Mouse (Mus musculus) thymus, adult 2 months (tissue): ENCODE results near the gene Zyg11a. TPM values are rescaled to one million over a fixed set of nuclear protein-coding genes. Genes with fewer than 3 reads are reported as not detected.

Experiments used
- DNase-seq: peaks from one replicate; pipeline ENCODE4 v3.0.0; 2021
- H3K27ac ChIP-seq: fragments of 200-500 bp; 2 replicates; pipeline ENCODE4 v1.5.1; 2012; ENCODE audit warnings: low read length, control low read depth; ENCODE audit not compliant: control insufficient read depth, insufficient read depth
- H3K27me3 ChIP-seq: fragments of 200-500 bp; 2 replicates; pipeline ENCODE4 v1.6.1; 2012; ENCODE audit warnings: mild to moderate bottlenecking, low read length, moderate library complexity, mixed read lengths; ENCODE audit not compliant: control insufficient read depth, insufficient read depth
- H3K36me3 ChIP-seq: fragments of 200-500 bp; 2 replicates; pipeline ENCODE4 v1.6.1; 2012; ENCODE audit warnings: mild to moderate bottlenecking, low read length, moderate library complexity; ENCODE audit not compliant: control insufficient read depth, insufficient read depth
- H3K4me1 ChIP-seq: fragments of 200-500 bp; replicated peaks from 2 replicates; pipeline ENCODE4 v1.6.1; 2012; ENCODE audit warnings: low read length; ENCODE audit not compliant: control insufficient read depth, insufficient read depth
- H3K4me3 ChIP-seq: fragments of 200-500 bp; 2 replicates; pipeline ENCODE4 v1.5.1; 2012; ENCODE audit warnings: mild to moderate bottlenecking, low read length, control low read depth, moderate library complexity; ENCODE audit not compliant: control insufficient read depth, insufficient read depth
- CTCF ChIP-seq: fragments of 200-500 bp; IDR thresholded peaks from 2 replicates; pipeline ENCODE4 v1.5.1; 2012; ENCODE audit warnings: mild to moderate bottlenecking, control low read depth, low read length, moderate library complexity, borderline replicate concordance; ENCODE audit not compliant: control insufficient read depth, poor library complexity, insufficient read depth; ENCODE audit errors: extremely low read depth
- POLR2A ChIP-seq: fragments of 200-500 bp; IDR thresholded peaks from 2 replicates; pipeline ENCODE4 v1.6.1; 2012; ENCODE audit warnings: mild to moderate bottlenecking, low read length, control low read depth, moderate library complexity; ENCODE audit not compliant: control insufficient read depth, poor library complexity, insufficient read depth; ENCODE audit errors: extremely low read depth
- WGBS: fragments of 180-500 bp; shearing (Covaris S2); methylation state at CpG from one replicate; pipeline ENCODE4 v1.1.7; 2018; 5-methylcytosine and 5-hydroxymethylcytosine counted together
- polyA plus RNA-seq: library from polyadenylated mRNA; depleted of rRNA; stranded (reverse); fragments of >200 nt; gene quantifications from 2 replicates; pipeline ENCODE4 v1.2.3, GENCODE M21; 2012; rRNA removed

Gene Zyg11a
- polyA plus RNA-seq: 0.22 and 0.24 TPM in 2 replicates

DNA sequence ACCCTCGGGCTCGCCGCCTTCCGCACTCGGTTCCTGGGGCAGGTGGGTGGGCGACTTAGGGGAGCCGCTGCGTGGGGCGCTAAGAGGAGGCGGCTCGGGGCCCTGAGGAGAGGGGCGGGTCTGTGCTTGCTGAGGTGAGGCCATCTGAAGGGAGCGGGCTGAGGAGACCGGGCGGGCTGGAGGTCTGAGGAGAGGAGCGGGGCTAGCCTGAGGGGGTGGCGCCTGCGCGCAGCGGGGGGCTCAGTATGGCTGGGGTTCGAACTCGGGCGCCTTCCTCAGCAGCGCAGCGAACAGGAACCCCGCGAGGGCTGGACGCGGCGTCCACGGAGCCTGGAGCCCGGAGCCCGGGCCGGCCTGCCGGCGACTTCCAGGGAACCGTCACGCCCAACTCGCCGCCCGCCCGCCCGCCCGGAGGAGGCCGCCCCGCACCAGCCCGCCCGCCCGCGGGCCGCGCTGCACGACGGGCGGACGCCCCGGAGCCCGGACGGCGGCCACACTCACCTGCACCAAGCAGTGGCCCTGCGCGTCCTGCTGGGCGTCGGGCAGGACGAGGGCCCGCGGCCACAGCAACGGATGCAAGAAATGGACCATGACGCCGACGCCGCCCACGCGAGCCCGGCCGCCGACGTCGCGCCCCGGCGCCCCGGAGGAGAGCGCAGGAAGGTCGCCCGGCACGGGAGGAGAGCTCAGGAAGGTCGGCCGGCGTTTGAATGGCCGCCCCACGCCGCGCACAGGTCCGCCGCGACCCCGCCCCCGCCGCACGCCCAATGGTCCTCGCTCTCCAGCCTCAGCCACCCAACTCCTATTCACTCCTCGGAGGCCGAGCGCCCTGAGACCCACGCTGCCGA, at the start of gene Zyg11a:
Zyg11a (minus strand) TSS at position 717 of the 848 bp plus-strand sequence.
- no peaks in the 10 kb centered on the region for H3K36me3 ChIP-seq
- WGBS: 7% methylated on average over 107 of the region's 107 CpGs
- no peak for DNase-seq
- TF ChIP-seq POLR2A (no peak), CTCF (no peak)
- peaks cover 4% of the 10 kb centered on the region; the same call in 1 of the 2 replicates for H3K27me3 ChIP-seq
- no peaks in the 10 kb centered on the region; the same call in 1 of the 2 replicates for H3K4me1 ChIP-seq
- H3K27ac ChIP-seq: no peak within 1 kb of the TSS
- peak within 1 kb of the TSS; percentile 27 for H3K4me3 ChIP-seq

DNA sequence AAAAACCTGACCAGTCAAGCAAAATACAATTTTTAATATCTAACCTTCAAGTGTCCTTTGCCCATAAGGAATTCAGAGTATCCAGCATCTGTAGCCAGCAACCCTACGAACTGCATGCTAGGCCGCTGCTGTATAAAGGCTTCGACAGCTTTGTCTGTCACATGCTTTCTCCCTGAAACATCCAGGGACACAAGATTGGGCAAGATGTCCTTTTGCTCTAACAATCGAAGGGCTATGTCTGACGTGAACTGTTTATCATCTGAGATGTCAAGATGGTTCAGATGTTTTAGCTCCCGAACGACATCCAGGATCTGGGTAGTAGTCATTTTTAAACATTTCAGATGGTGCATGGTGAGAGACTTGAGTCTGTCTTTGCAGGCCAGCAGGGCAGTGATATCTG, 47.9 kb upstream of the Zyg11a start:
- no peak for DNase-seq
- Histone ChIP-seq H3K4me3 (no peak overlapping the region), H3K27me3 (no peaks in the 10 kb centered on the region), H3K36me3 (peaks cover 21% of the 10 kb centered on the region), H3K4me1 (no peaks in the 10 kb centered on the region), H3K27ac (no peak overlapping the region)
- TF ChIP-seq POLR2A (no peak), CTCF (no peak)
- WGBS: 98% methylated on average over 7 of the region's 7 CpGs

DNA sequence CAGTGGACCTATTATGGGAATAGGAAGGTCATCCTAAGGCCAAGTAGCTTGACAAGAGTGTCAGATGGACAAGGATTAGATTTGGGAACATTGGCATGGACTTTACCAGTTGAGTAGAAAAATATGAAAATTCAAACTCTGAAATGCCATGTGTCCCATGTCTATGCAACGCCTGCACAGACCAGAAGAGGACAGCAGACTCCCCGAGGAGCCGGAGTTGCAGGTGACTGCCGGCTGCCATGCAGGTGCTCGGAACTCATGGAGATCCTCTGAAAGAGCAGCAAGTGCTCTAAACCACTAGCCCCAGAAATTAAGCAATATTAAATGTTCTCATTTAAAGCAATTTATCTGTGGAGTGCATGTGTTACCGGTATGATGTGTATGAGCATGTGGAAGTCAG, 35.5 kb upstream of the Zyg11a start:
- Histone ChIP-seq H3K27me3 (no peaks in the 10 kb centered on the region), H3K4me3 (no peak overlapping the region), H3K27ac (no peak overlapping the region), H3K36me3 (peaks cover 53% of the 10 kb centered on the region), H3K4me1 (no peaks in the 10 kb centered on the region)
- TF ChIP-seq CTCF (peak; percentile 43; the same call in 1 of the 2 replicates), POLR2A (no peak)
- WGBS: 94% methylated on average over 6 of the region's 6 CpGs
- peak; percentile 8 for DNase-seq

DNA sequence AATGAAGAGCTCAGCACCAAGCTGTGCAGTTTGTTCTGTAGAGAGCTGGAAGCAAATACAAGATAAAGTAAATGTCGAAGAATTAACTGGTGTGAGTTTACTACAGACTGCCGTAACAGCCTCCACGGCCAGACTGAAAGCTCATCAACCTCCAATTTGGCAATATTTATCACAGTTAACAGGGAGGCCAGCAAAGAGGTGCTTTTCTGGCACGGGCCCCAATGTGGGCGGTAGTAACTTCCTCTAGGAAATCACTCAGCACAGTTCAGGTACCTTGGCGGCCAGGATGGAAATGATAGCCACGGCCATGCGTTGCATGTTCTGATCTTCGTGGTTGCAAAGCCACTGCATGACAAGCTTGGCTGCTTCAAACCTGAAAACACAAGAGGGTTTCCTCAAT, 32.7 kb upstream of the Zyg11a start:
- DNase-seq: no peak
- TF ChIP-seq CTCF (no peak), POLR2A (no peak)
- H3K36me3 ChIP-seq: peaks cover 43% of the 10 kb centered on the region
- H3K27me3 ChIP-seq: no peaks in the 10 kb centered on the region
- H3K27ac ChIP-seq: no peak overlapping the region
- H3K4me1 ChIP-seq: no peaks in the 10 kb centered on the region
- 73% methylated on average over 9 of the region's 9 CpGs for WGBS
- H3K4me3 ChIP-seq: no peak overlapping the region

DNA sequence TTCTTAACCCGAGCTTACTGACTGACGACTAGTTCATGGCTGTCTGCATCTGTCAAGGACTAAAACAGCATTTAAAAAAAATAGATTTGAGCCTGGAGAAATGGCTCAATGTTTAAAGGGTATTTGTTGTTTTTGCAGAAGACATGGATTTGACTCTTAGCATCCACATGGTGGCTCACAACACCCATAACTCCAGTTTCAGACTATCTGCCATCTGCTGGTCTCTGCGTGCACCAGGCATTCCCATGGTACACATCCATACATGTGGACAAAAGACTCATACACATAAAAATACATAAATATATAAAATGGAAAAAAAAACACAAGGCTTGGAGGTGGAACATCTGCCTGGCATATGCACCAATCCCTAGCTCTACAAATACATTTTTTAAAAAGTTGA, 31.5 kb upstream of the Zyg11a start:
- H3K27ac ChIP-seq: no peak overlapping the region
- WGBS: 96% methylated on average over 3 of the region's 3 CpGs
- TF ChIP-seq POLR2A: no peak
- no peak for TF ChIP-seq CTCF
- H3K4me3 ChIP-seq: no peak overlapping the region
- peaks cover 42% of the 10 kb centered on the region for H3K36me3 ChIP-seq
- DNase-seq: no peak
- no peaks in the 10 kb centered on the region for H3K4me1 ChIP-seq
- no peaks in the 10 kb centered on the region for H3K27me3 ChIP-seq

DNA sequence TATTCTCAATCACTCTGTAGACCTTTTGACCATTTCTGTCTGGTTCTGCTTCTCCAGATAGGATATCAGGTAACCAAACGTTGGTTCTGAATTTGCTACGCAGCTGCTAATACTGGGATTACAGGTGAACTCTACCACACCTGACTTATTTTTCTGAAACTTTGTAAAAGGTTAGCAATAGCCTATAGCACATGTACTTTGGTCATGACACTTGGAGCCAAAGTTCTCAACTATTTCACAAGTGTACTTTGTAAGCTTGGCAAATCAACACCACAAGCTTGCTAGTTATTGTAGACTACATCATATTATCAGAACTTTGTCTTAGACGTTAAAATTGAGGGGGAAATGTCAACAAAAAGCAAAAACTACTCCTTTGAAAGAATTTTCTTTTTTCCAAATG, 15.8 kb upstream of the Zyg11a start:
- TF ChIP-seq POLR2A (no peak), CTCF (no peak)
- H3K36me3 ChIP-seq: peaks cover 42% of the 10 kb centered on the region
- H3K4me3 ChIP-seq: no peak overlapping the region
- no peak overlapping the region for H3K27ac ChIP-seq
- WGBS: 93% methylated on average over 3 of the region's 3 CpGs
- DNase-seq: no peak
- H3K27me3 ChIP-seq: no peaks in the 10 kb centered on the region
- H3K4me1 ChIP-seq: no peaks in the 10 kb centered on the region

DNA sequence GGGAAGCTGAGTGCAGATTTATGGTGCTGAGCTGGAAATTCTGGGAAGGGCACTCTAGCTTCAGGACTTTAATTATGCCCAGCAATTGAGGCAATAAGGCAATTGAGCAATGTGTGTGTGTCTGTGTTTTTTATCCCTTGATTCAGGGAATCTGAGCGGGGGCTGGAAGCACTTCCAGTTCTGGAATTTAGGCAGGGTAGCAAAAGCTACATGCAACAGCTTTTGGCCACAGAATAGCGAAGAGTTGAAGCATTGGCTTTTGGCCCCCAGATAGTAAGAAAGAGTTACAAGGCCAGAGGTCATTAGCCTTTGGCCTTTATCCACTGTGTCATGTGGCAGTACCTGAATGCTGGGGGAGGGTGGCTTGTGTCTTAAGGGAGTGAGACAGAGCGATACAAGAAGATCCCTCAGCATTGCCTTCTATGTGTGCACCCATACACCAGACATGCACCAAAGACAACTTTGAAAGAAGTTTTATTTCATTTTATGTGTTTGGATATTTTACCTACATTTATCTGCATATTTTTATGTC, 7.6 kb upstream of the Zyg11a start:
- H3K36me3 ChIP-seq: no peaks in the 10 kb centered on the region
- no peaks in the 10 kb centered on the region for H3K4me1 ChIP-seq
- DNase-seq: no peak
- no peaks in the 10 kb centered on the region for H3K27me3 ChIP-seq
- H3K27ac ChIP-seq: no peak overlapping the region
- WGBS: 98% methylated on average over 3 of the region's 3 CpGs
- TF ChIP-seq CTCF (no peak), POLR2A (no peak)
- H3K4me3 ChIP-seq: no peak overlapping the region
